Mouse (Mus musculus): ENCODE results near the gene Id3. TPM values are rescaled to one million over a fixed set of nuclear protein-coding genes. Genes with fewer than 3 reads are reported as not detected.
A peak's percentile ranks its signal among the peaks of the same experiment; 100 is the strongest.

Id3 gene
- total and polyA plus RNA-seq, 3 experiments: 56.8 to 120 (median 58.8) TPM

DNA sequence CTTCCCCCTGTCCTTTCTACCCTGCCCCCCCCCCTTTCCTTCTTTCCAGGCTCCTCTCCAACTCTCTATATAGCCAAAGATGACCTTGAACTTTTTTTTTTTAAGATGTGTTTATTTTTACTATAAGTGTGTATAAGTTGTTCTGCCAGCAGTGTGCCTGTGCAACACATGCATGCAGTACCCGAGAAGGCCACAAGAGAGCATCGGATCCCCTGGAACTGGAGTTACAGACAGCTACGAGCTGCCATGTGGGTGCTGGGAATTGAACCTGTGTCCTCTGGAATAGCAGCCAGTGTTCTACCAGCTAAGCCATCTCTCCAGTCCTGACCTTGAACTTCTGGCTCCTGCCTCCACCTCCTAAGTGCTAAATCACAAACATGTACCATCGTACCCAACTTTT, 9.5 kb downstream of the Id3 start:
- Histone ChIP-seq H3K9ac (ENCODE audit: low read depth, low read length) (no peak overlapping the region), H3K79me2 (replicated peaks; ENCODE audit: control insufficient read depth, insufficient read depth, low read length) (no peaks in the 10 kb centered on the region), H3K4me1 (ENCODE audit: control insufficient read depth, insufficient read depth, low read length) (peaks cover 1% of the 10 kb centered on the region; the same call in 1 of the 2 replicates), H3K27ac (no peak overlapping the region), H3K27me3 (ENCODE audit: control insufficient read depth, insufficient read depth, low read length) (no peaks in the 10 kb centered on the region), H3K4me3 (no peak overlapping the region), H3K36me3 (ENCODE audit: control insufficient read depth, insufficient read depth, low read length) (no peaks in the 10 kb centered on the region)
- intact Hi-C loops (cut with DNase I): loop anchor here (10.0 kb wide), 2 partner anchors 178 to 258 kb away; partner anchors contain the start of genes Cnr2 and Lypla2
- DNase-seq: no peak
- WGBS: 85% methylated on average over 4 of the region's 4 CpGs
- TF ChIP-seq CTCF (IDR thresholded peaks at IDR 0.05): peak; percentile 42
- TF ChIP-seq EP300 (IDR thresholded peaks at IDR 0.05; ENCODE audit: insufficient read depth, low read depth, low read length): no peak
- TF ChIP-seq POLR2A (IDR thresholded peaks at IDR 0.05; ENCODE audit: insufficient read depth, low read depth, low read length): no peak

DNA sequence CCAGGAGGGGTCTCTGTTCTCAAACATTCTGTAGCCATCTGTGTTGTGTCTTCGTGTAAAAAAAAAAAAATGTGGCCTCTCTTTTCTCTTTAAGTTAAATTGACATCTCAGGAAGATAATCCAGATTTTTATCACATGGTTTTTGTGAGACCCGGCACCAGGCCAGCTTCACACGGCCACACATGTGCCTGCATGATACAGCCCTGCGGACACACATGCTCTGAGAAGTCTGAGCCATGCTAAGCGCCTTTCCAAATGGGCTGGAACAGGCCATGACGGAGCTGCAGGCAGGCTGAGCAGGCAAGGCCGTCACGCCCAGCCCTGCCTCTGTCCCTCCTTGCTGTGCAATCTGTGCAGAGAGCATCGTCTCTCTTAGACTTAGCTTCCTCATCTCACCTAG, 11.2 kb downstream of the Id3 start:
- Histone ChIP-seq H3K9ac (ENCODE audit: low read depth, low read length) (no peak overlapping the region), H3K36me3 (ENCODE audit: control insufficient read depth, insufficient read depth, low read length) (no peaks in the 10 kb centered on the region), H3K79me2 (replicated peaks; ENCODE audit: control insufficient read depth, insufficient read depth, low read length) (no peaks in the 10 kb centered on the region), H3K27ac (no peak overlapping the region), H3K27me3 (ENCODE audit: control insufficient read depth, insufficient read depth, low read length) (no peaks in the 10 kb centered on the region), H3K4me3 (no peak overlapping the region), H3K4me1 (ENCODE audit: control insufficient read depth, insufficient read depth, low read length) (no peaks in the 10 kb centered on the region)
- 67% methylated on average over 9 of the region's 9 CpGs for WGBS
- no peak for DNase-seq
- TF ChIP-seq EP300 (IDR thresholded peaks at IDR 0.05; ENCODE audit: insufficient read depth, low read depth, low read length): no peak
- TF ChIP-seq POLR2A (IDR thresholded peaks at IDR 0.05; ENCODE audit: insufficient read depth, low read depth, low read length): no peak
- no peak for TF ChIP-seq CTCF (IDR thresholded peaks at IDR 0.05)
- intact Hi-C loops (cut with DNase I): loop anchor here (10.0 kb wide), 2 partner anchors 180 to 260 kb away; partner anchors contain the start of genes Cnr2 and Lypla2

DNA sequence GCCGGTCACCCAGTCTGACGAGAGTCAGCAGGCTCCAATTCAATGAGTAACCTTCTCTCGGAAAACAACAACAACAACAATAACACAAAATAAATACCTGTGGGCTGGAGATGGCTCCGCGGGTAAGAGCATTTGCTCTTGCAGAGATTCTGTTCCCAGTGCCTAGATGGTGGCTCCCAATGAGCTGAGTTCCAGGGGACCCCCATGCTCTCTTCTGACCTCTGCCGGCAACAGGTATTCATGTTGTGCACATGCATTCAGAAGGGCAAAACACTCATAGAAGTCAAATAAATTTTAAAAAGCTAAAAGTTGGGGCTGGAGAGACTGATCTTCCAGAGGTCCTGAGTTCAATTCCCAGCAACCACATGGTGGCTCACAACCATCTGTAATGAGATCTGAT, 15.2 kb downstream of the Id3 start:
- no peak overlapping the region for H3K4me3 ChIP-seq
- no peak for DNase-seq
- no peak overlapping the region for H3K9ac ChIP-seq (ENCODE audit: low read depth, low read length)
- no peaks in the 10 kb centered on the region; the same call in 1 of the 2 replicates for H3K4me1 ChIP-seq (ENCODE audit: control insufficient read depth, insufficient read depth, low read length)
- no peaks in the 10 kb centered on the region for H3K36me3 ChIP-seq (ENCODE audit: control insufficient read depth, insufficient read depth, low read length)
- no peaks in the 10 kb centered on the region for H3K79me2 ChIP-seq (replicated peaks; ENCODE audit: control insufficient read depth, insufficient read depth, low read length)
- intact Hi-C loops (cut with DNase I): loop anchor here (10.0 kb wide), 2 partner anchors 184 to 264 kb away; partner anchors contain the start of genes Cnr2 and Lypla2
- TF ChIP-seq EP300 (IDR thresholded peaks at IDR 0.05; ENCODE audit: insufficient read depth, low read depth, low read length): no peak
- peak; percentile 61 for TF ChIP-seq CTCF (IDR thresholded peaks at IDR 0.05)
- no peak for TF ChIP-seq POLR2A (IDR thresholded peaks at IDR 0.05; ENCODE audit: insufficient read depth, low read depth, low read length)
- H3K27ac ChIP-seq: no peak overlapping the region
- no peaks in the 10 kb centered on the region for H3K27me3 ChIP-seq (ENCODE audit: control insufficient read depth, insufficient read depth, low read length)
- WGBS: 77% methylated on average over 6 of the region's 6 CpGs

GRCm38 (mm10) chr4:136159802-136160397, 16.6 kb downstream of the Id3 start:
- intact Hi-C loops (cut with DNase I): loop anchor here (1.0 to 10.0 kb wide), 4 partner anchors 82 to 265 kb away; partner anchors contain the start of genes Cnr2 and Lypla2
- WGBS: 21% methylated on average over 5 of the region's 5 CpGs
- peak; percentile 99 for TF ChIP-seq EP300 (IDR thresholded peaks at IDR 0.05; ENCODE audit: insufficient read depth, low read depth, low read length)
- peak; percentile 95 for TF ChIP-seq CTCF (IDR thresholded peaks at IDR 0.05)
- TF ChIP-seq POLR2A (IDR thresholded peaks at IDR 0.05; ENCODE audit: insufficient read depth, low read depth, low read length): no peak
- no peaks in the 10 kb centered on the region for H3K36me3 ChIP-seq (ENCODE audit: control insufficient read depth, insufficient read depth, low read length)
- no peak overlapping the region for H3K4me3 ChIP-seq
- no peaks in the 10 kb centered on the region for H3K27me3 ChIP-seq (ENCODE audit: control insufficient read depth, insufficient read depth, low read length)
- H3K9ac ChIP-seq (ENCODE audit: low read depth, low read length): no peak overlapping the region
- DNase-seq: peak; percentile 72 to 78
- H3K4me1 ChIP-seq (ENCODE audit: control insufficient read depth, insufficient read depth, low read length): no peaks in the 10 kb centered on the region; the same call in 1 of the 2 replicates
- H3K27ac ChIP-seq: no peak overlapping the region
- H3K79me2 ChIP-seq (replicated peaks; ENCODE audit: control insufficient read depth, insufficient read depth, low read length): no peaks in the 10 kb centered on the region

DNA sequence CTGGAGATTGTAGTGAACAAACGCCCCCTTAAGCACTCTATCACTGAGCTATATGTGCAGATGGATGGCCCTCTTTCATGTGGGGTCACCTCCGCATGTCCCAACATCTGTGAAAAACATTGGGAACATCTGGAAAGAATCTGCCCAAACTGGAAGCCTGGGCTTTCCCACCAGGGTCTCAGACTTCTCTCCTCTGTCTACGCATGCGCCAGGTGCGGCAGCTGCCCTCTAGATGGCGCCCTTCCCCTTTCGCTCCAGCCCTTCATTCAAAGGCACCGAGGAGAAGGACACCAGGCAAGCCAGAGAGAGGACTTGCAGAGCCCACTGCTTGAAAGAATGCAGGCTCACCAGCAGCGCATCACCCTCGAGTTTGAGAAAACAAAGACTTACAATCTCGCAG, 20.2 kb downstream of the Id3 start:
- 1% methylated on average over 11 of the region's 11 CpGs for WGBS
- H3K27me3 ChIP-seq (ENCODE audit: control insufficient read depth, insufficient read depth, low read length): no peaks in the 10 kb centered on the region
- H3K27ac ChIP-seq: no peak overlapping the region
- no peaks in the 10 kb centered on the region; the same call in 1 of the 2 replicates for H3K4me1 ChIP-seq (ENCODE audit: control insufficient read depth, insufficient read depth, low read length)
- intact Hi-C loops (cut with DNase I): loop anchor here (1.0 to 5.0 kb wide), 3 partner anchors 17 to 79 kb away; no protein-coding TSS in a partner anchor
- no peaks in the 10 kb centered on the region for H3K36me3 ChIP-seq (ENCODE audit: control insufficient read depth, insufficient read depth, low read length)
- H3K9ac ChIP-seq (ENCODE audit: low read depth, low read length): no peak overlapping the region
- TF ChIP-seq CTCF (IDR thresholded peaks at IDR 0.05) (no peak; the same call in none of the 2 replicates), EP300 (IDR thresholded peaks at IDR 0.05; ENCODE audit: insufficient read depth, low read depth, low read length) (peak; percentile 87)
- H3K4me3 ChIP-seq: no peak overlapping the region
- no peaks in the 10 kb centered on the region for H3K79me2 ChIP-seq (replicated peaks; ENCODE audit: control insufficient read depth, insufficient read depth, low read length)
- DNase-seq: peak; percentile 84 to 92

GRCm38 (mm10) chr4:136164981-136165380, 21.7 kb downstream of the Id3 start:
- intact Hi-C loops (cut with DNase I): loop anchor here (5.0 kb wide), 1 partner anchor 77 kb away; no protein-coding TSS in a partner anchor
- Histone ChIP-seq H3K36me3 (ENCODE audit: control insufficient read depth, insufficient read depth, low read length) (no peaks in the 10 kb centered on the region), H3K4me1 (ENCODE audit: control insufficient read depth, insufficient read depth, low read length) (no peaks in the 10 kb centered on the region; the same call in 1 of the 2 replicates), H3K4me3 (no peak overlapping the region), H3K79me2 (replicated peaks; ENCODE audit: control insufficient read depth, insufficient read depth, low read length) (no peaks in the 10 kb centered on the region), H3K9ac (ENCODE audit: low read depth, low read length) (no peak overlapping the region), H3K27ac (no peak overlapping the region), H3K27me3 (ENCODE audit: control insufficient read depth, insufficient read depth, low read length) (no peaks in the 10 kb centered on the region)
- WGBS: 87% methylated on average over 8 of the region's 8 CpGs
- no peak for TF ChIP-seq POLR2A (IDR thresholded peaks at IDR 0.05; ENCODE audit: insufficient read depth, low read depth, low read length)
- TF ChIP-seq CTCF (IDR thresholded peaks at IDR 0.05): no peak
- TF ChIP-seq EP300 (IDR thresholded peaks at IDR 0.05; ENCODE audit: insufficient read depth, low read depth, low read length): no peak
- no peak for DNase-seq
